Mouse (Mus musculus): ENCODE measurements around the gene Nsdhl.

GRCm38 (mm10) chrX:72990581-72990980 is 72.2 kb downstream of the Nsdhl start:
- TF ChIP-seq CTCF (IDR thresholded peaks at IDR 0.05) (no peak), POLR2A (IDR thresholded peaks at IDR 0.05; ENCODE audit: insufficient read depth, low read depth, low read length) (no peak)
